Mouse (Mus musculus): ENCODE measurements at regions not wholly inside any gene's neighbourhood (a gene's known extent, or its start where the extent isn't known, plus 50 kb on each side); places are given as distances from the start of the nearest gene placed in this dataset.
A peak's percentile ranks its signal among the peaks of the same experiment; 100 is the strongest.

- H3K36me3 ChIP-seq (ENCODE audit: control insufficient read depth, insufficient read depth, low read length) = no peaks in the 10 kb centered on the region
- H3K9ac ChIP-seq (ENCODE audit: low read length) = no peak overlapping the region
- DNase-seq (ENCODE audit: low spot score) (no peak), ATAC-seq (ENCODE audit: insufficient number of reproducible peaks, low FRiP score, low TSS enrichment, low read depth) (no peak)
- no peak overlapping the region for H3K4me3 ChIP-seq (ENCODE audit: low read depth, low read length)
- H3K4me1 ChIP-seq (ENCODE audit: control insufficient read depth, insufficient read depth, low read length) = peaks cover 10% of the 10 kb centered on the region; the same call in 1 of the 2 replicates
- no peak overlapping the region for H3K27ac ChIP-seq (replicated peaks; ENCODE audit: low read depth, low read length)
- no peak overlapping the region for H3K4me2 ChIP-seq (ENCODE audit: low read depth, severe bottlenecking)
- no peaks in the 10 kb centered on the region for H3K9me3 ChIP-seq (ENCODE audit: control insufficient read depth, low read length)
- H3K27me3 ChIP-seq (ENCODE audit: control insufficient read depth, insufficient read depth, low read length) = no peaks in the 10 kb centered on the region
- WGBS = 86% methylated on average over 6 of the region's 6 CpGs
Observed at GRCm38 (mm10) chr9:63069919-63070318, 78.8 kb downstream of the Skor1 start.

- ATAC-seq (ENCODE audit: insufficient number of reproducible peaks, low FRiP score, low TSS enrichment, low read depth) (no peak), DNase-seq (ENCODE audit: low spot score) (no peak)
- Histone ChIP-seq H3K4me2 (ENCODE audit: low read depth, severe bottlenecking) (no peak overlapping the region), H3K9me3 (ENCODE audit: control insufficient read depth, low read length) (0 out of 2 replicates have a peak, but pooled peaks cover 2% of the 10 kb centered on the region), H3K9ac (ENCODE audit: low read length) (no peak overlapping the region), H3K27me3 (ENCODE audit: control insufficient read depth, insufficient read depth, low read length) (no peaks in the 10 kb centered on the region), H3K27ac (replicated peaks; ENCODE audit: low read depth, low read length) (no peak overlapping the region), H3K36me3 (ENCODE audit: control insufficient read depth, insufficient read depth, low read length) (no peaks in the 10 kb centered on the region), H3K4me3 (ENCODE audit: low read depth, low read length) (no peak overlapping the region), H3K4me1 (ENCODE audit: control insufficient read depth, insufficient read depth, low read length) (no peaks in the 10 kb centered on the region)
- WGBS = 68% methylated on average over 2 of the region's 2 CpGs
Observed at GRCm38 (mm10) chr9:63067054-63067406, 79.3 kb upstream of the Pias1 start.

DNA sequence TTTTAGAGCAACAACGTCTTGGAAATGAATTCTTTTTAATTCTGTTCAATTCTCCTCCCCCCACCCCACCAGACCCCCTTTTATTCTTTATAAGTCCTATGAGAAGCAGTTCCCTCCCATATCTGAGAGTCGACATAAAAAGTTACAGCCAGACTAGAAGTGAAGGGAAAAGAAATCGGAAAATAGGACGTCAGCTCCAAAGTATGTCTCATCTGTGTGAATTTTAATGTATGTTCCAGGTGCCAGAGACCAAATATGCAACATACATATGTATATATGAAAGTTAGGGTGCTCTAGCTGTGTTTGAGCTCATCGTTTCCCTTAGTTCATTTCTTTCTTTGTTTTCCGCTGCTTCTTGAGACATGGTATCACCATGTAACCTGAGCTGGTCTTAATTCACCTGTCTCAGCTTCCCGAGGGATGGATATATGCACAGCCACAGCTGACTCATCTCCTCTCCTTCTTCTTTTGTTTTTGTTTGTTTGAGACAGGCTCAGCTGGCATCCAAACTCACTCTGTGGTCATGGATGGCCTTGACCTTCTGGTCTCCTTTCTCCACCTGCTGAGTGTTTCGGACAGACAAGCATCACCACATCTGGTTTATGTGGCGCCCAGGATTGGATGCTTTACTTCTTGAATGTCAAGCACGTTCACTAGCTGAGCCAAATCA lies 78.8 kb upstream of the Pias1 start:
- WGBS = 80% methylated on average over 10 of the region's 10 CpGs
- H3K27ac ChIP-seq (replicated peaks; ENCODE audit: low read depth, low read length) = no peak overlapping the region

DNA sequence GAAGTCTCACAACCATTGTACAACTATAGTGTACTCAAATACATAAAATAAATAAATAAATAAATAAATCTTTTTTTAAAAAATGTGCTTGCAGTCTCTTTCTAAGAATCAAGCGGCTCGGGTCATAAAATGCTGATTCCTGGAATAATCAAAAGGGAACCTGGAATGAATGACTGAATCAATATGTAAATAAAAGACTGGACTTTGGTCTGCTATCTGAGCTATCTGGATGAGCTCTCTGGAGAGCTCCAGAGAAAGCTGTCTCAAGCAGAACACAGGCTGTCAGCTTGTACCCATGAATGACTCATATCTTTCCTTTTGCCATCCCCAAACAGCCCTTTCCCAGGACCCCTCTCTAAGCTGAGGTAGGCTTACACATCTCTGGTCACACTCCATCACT lies 75.8 kb upstream of the Pias1 start:
- no peak for DNase-seq (ENCODE audit: low spot score)
- H3K4me3 ChIP-seq (ENCODE audit: low read depth, low read length) = no peak overlapping the region
- 0 out of 2 replicates have a peak, but pooled peaks cover 2% of the 10 kb centered on the region for H3K9me3 ChIP-seq (ENCODE audit: control insufficient read depth, low read length)
- no peaks in the 10 kb centered on the region for H3K27me3 ChIP-seq (ENCODE audit: control insufficient read depth, insufficient read depth, low read length)
- no peak for ATAC-seq (ENCODE audit: insufficient number of reproducible peaks, low FRiP score, low TSS enrichment, low read depth)
- no peaks in the 10 kb centered on the region for H3K36me3 ChIP-seq (ENCODE audit: control insufficient read depth, insufficient read depth, low read length)
- 98% methylated on average over 2 of the region's 2 CpGs for WGBS
- no peak overlapping the region for H3K4me2 ChIP-seq (ENCODE audit: low read depth, severe bottlenecking)
- no peak overlapping the region for H3K9ac ChIP-seq (ENCODE audit: low read length)
- peaks cover 4% of the 10 kb centered on the region; the same call in 1 of the 2 replicates for H3K4me1 ChIP-seq (ENCODE audit: control insufficient read depth, insufficient read depth, low read length)
- no peak overlapping the region for H3K27ac ChIP-seq (replicated peaks; ENCODE audit: low read depth, low read length)

More for the DNA sequence above, 78.8 kb upstream of the Pias1 start:
- Histone ChIP-seq H3K9me3 (ENCODE audit: control insufficient read depth, low read length) (0 out of 2 replicates have a peak, but pooled peaks cover 2% of the 10 kb centered on the region), H3K36me3 (ENCODE audit: control insufficient read depth, insufficient read depth, low read length) (no peaks in the 10 kb centered on the region), H3K9ac (ENCODE audit: low read length) (no peak overlapping the region), H3K4me3 (ENCODE audit: low read depth, low read length) (no peak overlapping the region), H3K27me3 (ENCODE audit: control insufficient read depth, insufficient read depth, low read length) (no peaks in the 10 kb centered on the region), H3K4me1 (ENCODE audit: control insufficient read depth, insufficient read depth, low read length) (no peaks in the 10 kb centered on the region), H3K4me2 (ENCODE audit: low read depth, severe bottlenecking) (no peak overlapping the region)
- DNase-seq (ENCODE audit: low spot score) (no peak), ATAC-seq (ENCODE audit: insufficient number of reproducible peaks, low FRiP score, low TSS enrichment, low read depth) (no peak)

- ATAC-seq (ENCODE audit: insufficient number of reproducible peaks, low FRiP score, low TSS enrichment, low read depth) = no peak
- no peak overlapping the region for H3K27ac ChIP-seq (replicated peaks; ENCODE audit: low read depth, low read length)
- DNase-seq (ENCODE audit: low spot score) = no peak
- H3K4me2 ChIP-seq (ENCODE audit: low read depth, severe bottlenecking) = no peak overlapping the region
- no peaks in the 10 kb centered on the region for H3K27me3 ChIP-seq (ENCODE audit: control insufficient read depth, insufficient read depth, low read length)
- no peak overlapping the region for H3K9ac ChIP-seq (ENCODE audit: low read length)
- peaks cover 6% of the 10 kb centered on the region; the same call in 1 of the 2 replicates for H3K4me1 ChIP-seq (ENCODE audit: control insufficient read depth, insufficient read depth, low read length)
- no peaks in the 10 kb centered on the region for H3K36me3 ChIP-seq (ENCODE audit: control insufficient read depth, insufficient read depth, low read length)
- 89% methylated on average over 5 of the region's 5 CpGs for WGBS
- H3K9me3 ChIP-seq (ENCODE audit: control insufficient read depth, low read length) = 0 out of 2 replicates have a peak, but pooled peaks cover 2% of the 10 kb centered on the region
- H3K4me3 ChIP-seq (ENCODE audit: low read depth, low read length) = no peak overlapping the region
Observed at GRCm38 (mm10) chr9:63060740-63061139, 73.0 kb upstream of the Pias1 start.

- Histone ChIP-seq H3K27ac (replicated peaks; ENCODE audit: low read depth, low read length) (no peak overlapping the region; the same call in 1 of the 2 replicates), H3K9ac (ENCODE audit: low read length) (peak overlapping the region; percentile 35; the same call in 1 of the 2 replicates), H3K9me3 (ENCODE audit: control insufficient read depth, low read length) (0 out of 2 replicates have a peak, but pooled peaks cover 2% of the 10 kb centered on the region), H3K36me3 (ENCODE audit: control insufficient read depth, insufficient read depth, low read length) (no peaks in the 10 kb centered on the region), H3K27me3 (ENCODE audit: control insufficient read depth, insufficient read depth, low read length) (no peaks in the 10 kb centered on the region), H3K4me2 (ENCODE audit: low read depth, severe bottlenecking) (peak overlapping the region; percentile 40), H3K4me3 (ENCODE audit: low read depth, low read length) (no peak overlapping the region), H3K4me1 (ENCODE audit: control insufficient read depth, insufficient read depth, low read length) (peaks cover 6% of the 10 kb centered on the region; the same call in 1 of the 2 replicates)
- WGBS = 3% methylated on average over 10 of the region's 10 CpGs
- ATAC-seq (ENCODE audit: insufficient number of reproducible peaks, low FRiP score, low TSS enrichment, low read depth) (peak; percentile 75; the same call in 1 of the 2 replicates), DNase-seq (ENCODE audit: low spot score) (peak; percentile 77)
Observed at GRCm38 (mm10) chr9:63059234-63059842, 71.6 kb upstream of the Pias1 start.

GRCm38 (mm10) chr9:63058506-63059233 lies 70.9 kb upstream of the Pias1 start:
- no peak overlapping the region for H3K4me3 ChIP-seq (ENCODE audit: low read depth, low read length)
- no peaks in the 10 kb centered on the region for H3K27me3 ChIP-seq (ENCODE audit: control insufficient read depth, insufficient read depth, low read length)
- no peak for DNase-seq (ENCODE audit: low spot score)
- peak overlapping the region; percentile 40 for H3K4me2 ChIP-seq (ENCODE audit: low read depth, severe bottlenecking)
- H3K36me3 ChIP-seq (ENCODE audit: control insufficient read depth, insufficient read depth, low read length) = no peaks in the 10 kb centered on the region
- no peak overlapping the region; the same call in 1 of the 2 replicates for H3K27ac ChIP-seq (replicated peaks; ENCODE audit: low read depth, low read length)
- no peak for ATAC-seq (ENCODE audit: insufficient number of reproducible peaks, low FRiP score, low TSS enrichment, low read depth)
- 0 out of 2 replicates have a peak, but pooled peaks cover 2% of the 10 kb centered on the region for H3K9me3 ChIP-seq (ENCODE audit: control insufficient read depth, low read length)
- H3K9ac ChIP-seq (ENCODE audit: low read length) = peak overlapping the region; percentile 35; the same call in 1 of the 2 replicates
- peaks cover 6% of the 10 kb centered on the region; the same call in 1 of the 2 replicates for H3K4me1 ChIP-seq (ENCODE audit: control insufficient read depth, insufficient read depth, low read length)
- WGBS = 41% methylated on average over 16 of the region's 16 CpGs

- no peaks in the 10 kb centered on the region for H3K27me3 ChIP-seq (ENCODE audit: control insufficient read depth, insufficient read depth, low read length)
- H3K36me3 ChIP-seq (ENCODE audit: control insufficient read depth, insufficient read depth, low read length) = no peaks in the 10 kb centered on the region
- H3K4me1 ChIP-seq (ENCODE audit: control insufficient read depth, insufficient read depth, low read length) = peaks cover 6% of the 10 kb centered on the region; the same call in 1 of the 2 replicates
- DNase-seq (ENCODE audit: low spot score) = no peak
- ATAC-seq (ENCODE audit: insufficient number of reproducible peaks, low FRiP score, low TSS enrichment, low read depth) = no peak
- H3K4me2 ChIP-seq (ENCODE audit: low read depth, severe bottlenecking) = no peak overlapping the region
- no peaks in the 10 kb centered on the region for H3K9me3 ChIP-seq (ENCODE audit: control insufficient read depth, low read length)
- no peak overlapping the region for H3K27ac ChIP-seq (replicated peaks; ENCODE audit: low read depth, low read length)
- no peak overlapping the region for H3K4me3 ChIP-seq (ENCODE audit: low read depth, low read length)
- no peak overlapping the region for H3K9ac ChIP-seq (ENCODE audit: low read length)
- WGBS = 86% methylated on average over 9 of the region's 9 CpGs
Observed at GRCm38 (mm10) chr9:63056695-63057349, 69.1 kb upstream of the Pias1 start.
